Mouse (Mus musculus) liver, embryonic 14.5 days (tissue): Measurements from ENCODE around the gene 2310039H08Rik.

ENCODE experiments used
- CTCF ChIP-seq: IDR thresholded peaks from 2 replicates; pipeline ENCODE4 v1.5.1; 2016; ENCODE audit warnings: antibody characterized with exemption, low read depth, control low read depth
- EP300 ChIP-seq: IDR thresholded peaks from 2 replicates; pipeline ENCODE4 v1.6.1; 2016; ENCODE audit warnings: antibody characterized with exemption, low read depth

- TF ChIP-seq CTCF = no peak
- no peak for TF ChIP-seq EP300
Observed at GRCm38 (mm10) chr17:46776087-46776486, 3.7 kb downstream of the 2310039H08Rik start.
